Mouse (Mus musculus) cortical plate, adult 2 months (tissue): Measurements from ENCODE around the gene Fgf14. TPM values are rescaled to one million over a fixed set of nuclear protein-coding genes. Genes with fewer than 3 reads are reported as not detected.
"Not testable (repeated sequence)": the region's sequence is repeated elsewhere in the genome, so short reads cannot be mapped to it uniquely, and the experiment has no call there.

Experiments used
- H3K27ac ChIP-seq: fragments of 200-500 bp; 2 replicates; pipeline ENCODE4 v1.5.1; 2012; ENCODE audit warnings: low read length, control low read depth, inconsistent platforms; ENCODE audit not compliant: insufficient read depth
- H3K4me1 ChIP-seq: fragments of 200-500 bp; 2 replicates; pipeline ENCODE4 v1.6.1; 2011; ENCODE audit warnings: low read length; ENCODE audit not compliant: control insufficient read depth, insufficient read depth
- H3K4me3 ChIP-seq: fragments of 200-500 bp; 2 replicates; pipeline ENCODE4 v1.5.1; 2011; ENCODE audit warnings: mild to moderate bottlenecking, low read length, control low read depth; ENCODE audit not compliant: insufficient read depth
- CTCF ChIP-seq: fragments of 200-500 bp; IDR thresholded peaks from 2 replicates; pipeline ENCODE4 v1.5.1; 2011; ENCODE audit warnings: mild to moderate bottlenecking, control low read depth, low read length; ENCODE audit not compliant: insufficient read depth; ENCODE audit errors: extremely low read depth
- POLR2A ChIP-seq: fragments of 200-500 bp; IDR thresholded peaks from 2 replicates; pipeline ENCODE4 v1.6.1; 2011; ENCODE audit warnings: mild to moderate bottlenecking, low read length, control low read depth; ENCODE audit not compliant: insufficient read depth; ENCODE audit errors: extremely low read depth
- polyA plus RNA-seq: library from polyadenylated mRNA; depleted of rRNA; stranded (reverse); fragments of >200 nt; gene quantifications from 2 replicates; pipeline ENCODE4 v1.2.3, GENCODE M21; 2012

Gene Fgf14
- polyA plus RNA-seq, 1 experiment, result 24.8 TPM

- no peak for TF ChIP-seq POLR2A
- TF ChIP-seq CTCF, result no peak
- H3K4me1 ChIP-seq, result no peaks in the 10 kb centered on the region; the same call in 1 of the 2 replicates
These were observed 164.9 kb downstream of the Fgf14 start for GRCm38 (mm10) chr14:124512009-124512408.

GRCm38 (mm10) chr14:124488971-124489370, 188.0 kb downstream of the Fgf14 start:
- no peaks in the 10 kb centered on the region; the same call in 1 of the 2 replicates for H3K4me1 ChIP-seq
- H3K4me3 ChIP-seq, result no peak overlapping the region
- no peak overlapping the region for H3K27ac ChIP-seq
- TF ChIP-seq POLR2A (no peak), CTCF (no peak)

More at GRCm38 (mm10) chr14:124512009-124512408, 164.9 kb downstream of the Fgf14 start:
- H3K27ac ChIP-seq, result no peak overlapping the region
- no peak overlapping the region for H3K4me3 ChIP-seq

- no peak for TF ChIP-seq CTCF
- no peak for TF ChIP-seq POLR2A
- Histone ChIP-seq H3K4me3 (no peak overlapping the region), H3K27ac (no peak overlapping the region), H3K4me1 (no peaks in the 10 kb centered on the region; the same call in 1 of the 2 replicates)
These were observed 191.7 kb downstream of the Fgf14 start for GRCm38 (mm10) chr14:124485261-124485660.

- Histone ChIP-seq H3K27ac (no peak overlapping the region), H3K4me1 (peaks cover 2% of the 10 kb centered on the region; the same call in 1 of the 2 replicates), H3K4me3 (no peak overlapping the region)
- TF ChIP-seq CTCF (no peak), POLR2A (no peak)
These were observed 202.8 kb downstream of the Fgf14 start for GRCm38 (mm10) chr14:124474066-124474667.

GRCm38 (mm10) chr14:124470909-124471308, 206.0 kb downstream of the Fgf14 start:
- TF ChIP-seq POLR2A (no peak), CTCF (no peak)
- no peak overlapping the region for H3K4me3 ChIP-seq
- H3K4me1 ChIP-seq, result peaks cover 2% of the 10 kb centered on the region; the same call in 1 of the 2 replicates
- no peak overlapping the region for H3K27ac ChIP-seq

- Histone ChIP-seq H3K4me1 (no peaks in the 10 kb centered on the region), H3K4me3 (no peak overlapping the region), H3K27ac (no peak overlapping the region)
- TF ChIP-seq CTCF, result no peak
- no peak for TF ChIP-seq POLR2A
These were observed 221.8 kb downstream of the Fgf14 start for GRCm38 (mm10) chr14:124455120-124455519.

GRCm38 (mm10) chr14:124446096-124446840, 230.7 kb downstream of the Fgf14 start:
- Histone ChIP-seq H3K27ac (no peak overlapping the region), H3K4me1 (no peaks in the 10 kb centered on the region; the same call in 1 of the 2 replicates), H3K4me3 (no peak overlapping the region)
- TF ChIP-seq CTCF (no peak), POLR2A (no peak)

GRCm38 (mm10) chr14:124444831-124445230, 232.1 kb downstream of the Fgf14 start:
- no peaks in the 10 kb centered on the region; the same call in 1 of the 2 replicates for H3K4me1 ChIP-seq
- TF ChIP-seq POLR2A (no peak), CTCF (no peak)
- H3K4me3 ChIP-seq, result no peak overlapping the region
- no peak overlapping the region for H3K27ac ChIP-seq

- not testable (repeated sequence) for H3K4me3 ChIP-seq, H3K27ac ChIP-seq, H3K4me1 ChIP-seq
These were observed 237.6 kb downstream of the Fgf14 start for GRCm38 (mm10) chr14:124439298-124439697.

GRCm38 (mm10) chr14:124411890-124412289, 265.0 kb downstream of the Fgf14 start:
- Histone ChIP-seq H3K27ac (no peak overlapping the region), H3K4me3 (no peak overlapping the region), H3K4me1 (no peaks in the 10 kb centered on the region)
- TF ChIP-seq CTCF (no peak), POLR2A (no peak)
